Mouse (Mus musculus) small intestine, adult 2 months (tissue): ENCODE data around the gene Ddx27.

Source experiments
- CTCF ChIP-seq: fragments of 200-500 bp; IDR thresholded peaks from 2 replicates; pipeline ENCODE4 v1.5.1; 2012; ENCODE audit warnings: low read depth, mild to moderate bottlenecking, control low read depth, inconsistent platforms, low read length, moderate library complexity, mixed read lengths; ENCODE audit not compliant: insufficient replicate concordance, insufficient read length; ENCODE audit errors: extremely low read depth
- POLR2A ChIP-seq: fragments of 200-500 bp; IDR thresholded peaks from 2 replicates; pipeline ENCODE4 v1.6.1; 2012; ENCODE audit warnings: low read depth, mild to moderate bottlenecking, control low read depth, inconsistent platforms, low read length, moderate library complexity

GRCm38 (mm10) chr2:167076352-167076751 is 61.4 kb downstream of the Ddx27 start:
- TF ChIP-seq CTCF (no peak), POLR2A (no peak)
